Comparison of ENCODE assay signal across 9 mouse cellular contexts in genomic region chr3:89835362-89835761, GRCm38 (mm10). TPM values are rescaled to one million over a fixed set of nuclear protein-coding genes. Genes with fewer than 3 reads are reported as not detected.
DNase-seq lines count a peak whose midpoint lies in the region; ATAC-seq lines count a peak whose summit lies in the region.
"Had no signal": no experiment of that assay in that cellular context is flagged by ENCODE, and none has a peak within 500 bp of the region (broad histone marks: within the 10 kb centered on the region; RNA-seq: fewer than 3 reads in every experiment).

No protein-coding gene starts in this region.

- H3K4me2 ChIP-seq in heart, embryonic 16.5 days (ENCODE audit: low read depth, low read length), result no peak overlapping the region

- ATAC-seq in common myeloid progenitor, adult 5-6 weeks (replicated peaks; ENCODE audit: low read depth, poor library complexity, severe bottlenecking), result 0 out of 2 replicates have a peak, but pooled peaks have one; percentile 29
- peak; percentile 77 for ATAC-seq in heart, embryonic 16.5 days (replicated peaks; ENCODE audit: extremely low read depth, insufficient read depth, low FRiP score)
- ATAC-seq: Patski had no signal

- no peaks in the 10 kb centered on the region for H3K36me3 ChIP-seq in heart, embryonic 16.5 days (ENCODE audit: control insufficient read depth, insufficient read depth)

- H3K4me1 ChIP-seq in heart, embryonic 16.5 days (ENCODE audit: control insufficient read depth, insufficient read depth, low read length), result 0 out of 2 replicates have a peak, but pooled peaks cover 2% of the 10 kb centered on the region

- 25% methylated on average over 8 of the region's 8 CpGs for WGBS in heart, embryonic 16.5 days
- 26% methylated on average over 8 of the region's 8 CpGs for WGBS in large intestine, adult 2 months

- peaks cover 33% of the 10 kb centered on the region for H3K27me3 ChIP-seq in heart, embryonic 16.5 days (ENCODE audit: control insufficient read depth, insufficient read depth, low read length)

- no peak overlapping the region for H3K9ac ChIP-seq in heart, embryonic 16.5 days (ENCODE audit: low read length)

- no peaks in the 10 kb centered on the region for H3K9me3 ChIP-seq in heart, embryonic 16.5 days (replicated peaks; ENCODE audit: control insufficient read depth, low read length)

- DNase-seq in large intestine, adult 2 months (ENCODE audit: low read depth, low spot score), result peak; percentile 10
- DNase-seq in lung, postnatal 4 days, result peak; percentile 65 to 82
- DNase-seq in thymus, postnatal 36 days, result no peak
- no peak for DNase-seq in spleen, adult 12 weeks (ENCODE audit: low spot score)
- DNase-seq in testis, postnatal 14 days (ENCODE audit: low spot score), result no peak
- DNase-seq: cerebellum, adult 8-10 months had no signal

- no peak overlapping the region for H3K4me3 ChIP-seq in heart, embryonic 16.5 days (ENCODE audit: low read length)

- H3K27ac ChIP-seq in heart, embryonic 16.5 days (ENCODE audit: low read length), result peak overlapping the region; percentile 67

RNA-seq across cellular contexts. Expression of gene She, which starts 4.2 kb away (rescaled TPM):
- 0.05 TPM in 1 of 2 replicates, not detected in the other for total RNA-seq in common myeloid progenitor, adult 5-6 weeks (2017)
- 4.8 and 7.2 TPM in 2 replicates for polyA plus RNA-seq in heart, embryonic 16.5 days (2015; fragmentation: Nextera tagmentation; extraction: Ambion mirVana)
- 0.60 and 0.86 TPM in 2 replicates for polyA plus RNA-seq in large intestine, adult 2 months (2012; rRNA removed)

Comparison
In these comparisons a context has a peak if more than half of its experiments do, and no peak if none do; other contexts are left out.
1. DNase-seq: peak in large intestine, adult 2 months (single experiment) and lung, postnatal 4 days (2 of 2); none in thymus, postnatal 36 days (0 of 2), spleen, adult 12 weeks (single experiment) and testis, postnatal 14 days (single experiment).